Mouse (Mus musculus) macrophage (primary cell): ENCODE measurements around the gene 1700016C15Rik. TPM values are rescaled to one million over a fixed set of nuclear protein-coding genes. Genes with fewer than 3 reads are reported as not detected.

Source experiments
- H3K27ac ChIP-seq: fragments of 350-480 bp; formaldehyde crosslinking; 2 replicates; pipeline ENCODE4 v1.9.0; 2021
- H3K36me3 ChIP-seq: fragments of 350-480 bp; formaldehyde crosslinking; 2 replicates; pipeline ENCODE4 v1.9.0; 2021; ENCODE audit errors: inconsistent target
- H3K4me3 ChIP-seq: fragments of 350-480 bp; formaldehyde crosslinking; 2 replicates; pipeline ENCODE4 v1.9.0; 2021; ENCODE audit errors: inconsistent target
- H3K79me2 ChIP-seq: fragments of 350-480 bp; formaldehyde crosslinking; 2 replicates; pipeline ENCODE4 v1.9.0; 2021; ENCODE audit errors: inconsistent target
- WGBS: methylation state at CpG from one replicate; pipeline ENCODE4 v1.1.7; 2026; ENCODE audit warnings: inconsistent platforms; ENCODE audit not compliant: missing documents; 5-methylcytosine and 5-hydroxymethylcytosine counted together
- polyA plus RNA-seq: library from polyadenylated mRNA; stranded (reverse); fragments of 250-400 nt; gene quantifications from 3 replicates; pipeline ENCODE4 v1.2.4, GENCODE M21; 2018; ENCODE audit warnings: inconsistent platforms

The 1700016C15Rik gene
- polyA plus RNA-seq, 1 experiment from 2014 or later: not detected

GRCm38 (mm10) chr1:177737505-177738105, 8.0 kb downstream of the 1700016C15Rik start:
- 13% methylated on average over 6 of the region's 6 CpGs for WGBS
- H3K27ac ChIP-seq: peak overlapping the region; percentile 36; the same call in 1 of the 2 replicates
- no peaks in the 10 kb centered on the region for H3K79me2 ChIP-seq
- H3K36me3 ChIP-seq: no peaks in the 10 kb centered on the region
- H3K4me3 ChIP-seq: no peak overlapping the region

GRCm38 (mm10) chr1:177740707-177741106, 11.1 kb downstream of the 1700016C15Rik start:
- 100% methylated on average over 1 of the region's 1 CpGs for WGBS

GRCm38 (mm10) chr1:177742119-177742518, 12.5 kb downstream of the 1700016C15Rik start:
- Histone ChIP-seq H3K79me2 (no peaks in the 10 kb centered on the region), H3K4me3 (no peak overlapping the region), H3K27ac (no peak overlapping the region), H3K36me3 (no peaks in the 10 kb centered on the region)
- WGBS: 94% methylated on average over 1 of the region's 1 CpGs

More at GRCm38 (mm10) chr1:177740707-177741106, 11.1 kb downstream of the 1700016C15Rik start:
- Histone ChIP-seq H3K79me2 (no peaks in the 10 kb centered on the region), H3K4me3 (no peak overlapping the region), H3K27ac (no peak overlapping the region), H3K36me3 (no peaks in the 10 kb centered on the region)

- 84% methylated on average over 7 of the region's 7 CpGs for WGBS
- H3K79me2 ChIP-seq: no peaks in the 10 kb centered on the region
- H3K4me3 ChIP-seq: no peak overlapping the region
- no peaks in the 10 kb centered on the region for H3K36me3 ChIP-seq
- no peak overlapping the region for H3K27ac ChIP-seq
Observed at GRCm38 (mm10) chr1:177744521-177745325, 15.1 kb downstream of the 1700016C15Rik start.

- Histone ChIP-seq H3K36me3 (no peaks in the 10 kb centered on the region), H3K79me2 (no peaks in the 10 kb centered on the region), H3K4me3 (no peak overlapping the region), H3K27ac (no peak overlapping the region)
- 91% methylated on average over 6 of the region's 6 CpGs for WGBS
Observed at GRCm38 (mm10) chr1:177747869-177748540, 18.4 kb downstream of the 1700016C15Rik start.

- 88% methylated on average over 1 of the region's 1 CpGs for WGBS
- Histone ChIP-seq H3K4me3 (no peak overlapping the region), H3K27ac (no peak overlapping the region), H3K36me3 (no peaks in the 10 kb centered on the region), H3K79me2 (no peaks in the 10 kb centered on the region)
Observed at GRCm38 (mm10) chr1:177753496-177753895, 23.9 kb downstream of the 1700016C15Rik start.

- H3K27ac ChIP-seq: no peak overlapping the region
- H3K36me3 ChIP-seq: no peaks in the 10 kb centered on the region
- WGBS: 98% methylated on average over 4 of the region's 5 CpGs
- no peaks in the 10 kb centered on the region for H3K79me2 ChIP-seq
- H3K4me3 ChIP-seq: no peak overlapping the region
Observed at GRCm38 (mm10) chr1:177757249-177757648, 27.6 kb downstream of the 1700016C15Rik start.

GRCm38 (mm10) chr1:177768931-177769330, 39.3 kb downstream of the 1700016C15Rik start:
- H3K4me3 ChIP-seq: no peak overlapping the region
- no peak overlapping the region for H3K27ac ChIP-seq
- H3K36me3 ChIP-seq: peaks cover 28% of the 10 kb centered on the region; the same call in 1 of the 2 replicates
- no peaks in the 10 kb centered on the region for H3K79me2 ChIP-seq

GRCm38 (mm10) chr1:177777397-177777796, 47.8 kb downstream of the 1700016C15Rik start:
- Histone ChIP-seq H3K36me3 (peaks cover 31% of the 10 kb centered on the region), H3K27ac (no peak overlapping the region), H3K4me3 (no peak overlapping the region), H3K79me2 (no peaks in the 10 kb centered on the region)
- WGBS: 90% methylated on average over 2 of the region's 2 CpGs

- Histone ChIP-seq H3K79me2 (peaks cover 79% of the 10 kb centered on the region), H3K27ac (no peak overlapping the region), H3K36me3 (no peaks in the 10 kb centered on the region), H3K4me3 (no peak overlapping the region)
- WGBS: 72% methylated on average over 3 of the region's 3 CpGs
Observed at GRCm38 (mm10) chr1:177792835-177793234, 63.2 kb downstream of the 1700016C15Rik start.

GRCm38 (mm10) chr1:177794866-177795265, 65.3 kb downstream of the 1700016C15Rik start:
- 5% methylated on average over 8 of the region's 8 CpGs for WGBS

GRCm38 (mm10) chr1:177795421-177796192, 66.0 kb downstream of the 1700016C15Rik start:
- no peaks in the 10 kb centered on the region for H3K36me3 ChIP-seq
- WGBS: under 1% methylated on average over 40 of the region's 41 CpGs
- H3K27ac ChIP-seq: peak overlapping the region; percentile 61
- peak overlapping the region; percentile 70 for H3K4me3 ChIP-seq
- peaks cover 51% of the 10 kb centered on the region for H3K79me2 ChIP-seq

More at GRCm38 (mm10) chr1:177794866-177795265, 65.3 kb downstream of the 1700016C15Rik start:
- H3K4me3 ChIP-seq: peak overlapping the region; percentile 70
- H3K36me3 ChIP-seq: no peaks in the 10 kb centered on the region
- H3K27ac ChIP-seq: peak overlapping the region; percentile 61
- peaks cover 59% of the 10 kb centered on the region for H3K79me2 ChIP-seq

GRCm38 (mm10) chr1:177796193-177796939, 66.8 kb downstream of the 1700016C15Rik start, which contains the start of gene Adss:
TSS of gene Adss (minus strand) at chr1:177796511.
- under 1% methylated on average over 48 of the region's 64 CpGs for WGBS
- Histone ChIP-seq H3K27ac (peak within 1 kb of the TSS; percentile 61), H3K4me3 (peak within 1 kb of the TSS; percentile 70), H3K79me2 (peaks cover 44% of the 10 kb centered on the region), H3K36me3 (no peaks in the 10 kb centered on the region)
